Mouse (Mus musculus) cerebellum, adult 2 months (tissue): ENCODE results near the gene Alox12. TPM values are rescaled to one million over a fixed set of nuclear protein-coding genes. Genes with fewer than 3 reads are reported as not detected.
A peak's percentile ranks its signal among the peaks of the same experiment; 100 is the strongest.

ENCODE experiments used
- DNase-seq, 2 experiments: peaks; one replicate each; pipeline ENCODE4 v3.0.0; 2021
- H3K27ac ChIP-seq: fragments of 200-500 bp; 2 replicates; pipeline ENCODE4 v1.5.1; 2012; ENCODE audit warnings: low read length, control low read depth, inconsistent platforms; ENCODE audit not compliant: insufficient read depth
- H3K27me3 ChIP-seq: fragments of 200-500 bp; 2 replicates; pipeline ENCODE4 v1.6.1; 2012; ENCODE audit warnings: inconsistent platforms, mild to moderate bottlenecking, low read length, moderate library complexity; ENCODE audit not compliant: control insufficient read depth, insufficient read depth
- H3K4me1 ChIP-seq: fragments of 200-500 bp; 2 replicates; pipeline ENCODE4 v1.6.1; 2011; ENCODE audit warnings: low read length; ENCODE audit not compliant: control insufficient read depth, insufficient read depth
- H3K4me3 ChIP-seq: fragments of 200-500 bp; replicated peaks from 2 replicates; pipeline ENCODE3; 2011; ENCODE audit warnings: mild to moderate bottlenecking, low read depth, low read length, control low read depth; ENCODE audit not compliant: insufficient read depth
- CTCF ChIP-seq: fragments of 200-500 bp; IDR thresholded peaks from 2 replicates; pipeline ENCODE4 v1.5.1; 2011; ENCODE audit warnings: low read depth, mild to moderate bottlenecking, control low read depth, low read length, moderate library complexity, borderline replicate concordance; ENCODE audit not compliant: insufficient read depth
- POLR2A ChIP-seq: fragments of 200-500 bp; IDR thresholded peaks from 2 replicates; pipeline ENCODE4 v1.6.1; 2011; ENCODE audit warnings: low read length, control low read depth, borderline replicate concordance; ENCODE audit not compliant: insufficient read depth
- WGBS: fragments of 180-500 bp; shearing (Covaris S2); methylation state at CpG from one replicate; pipeline ENCODE4 v1.1.7; 2018; 5-methylcytosine and 5-hydroxymethylcytosine counted together
- polyA plus RNA-seq: library from polyadenylated mRNA; depleted of rRNA; stranded (reverse); fragments of >200 nt; gene quantifications from 2 replicates; pipeline ENCODE4 v1.2.3, GENCODE M21; 2012

The Alox12 gene
- polyA plus RNA-seq, 1 experiment: 1.2 TPM

- WGBS: 6% methylated on average over 10 of the region's 10 CpGs
- H3K27ac ChIP-seq: peak overlapping the region; percentile 86
- H3K4me1 ChIP-seq: peaks cover 10% of the 10 kb centered on the region
- H3K27me3 ChIP-seq: no peaks in the 10 kb centered on the region
- TF ChIP-seq POLR2A: no peak
- no peak for TF ChIP-seq CTCF
- peak overlapping the region; percentile 80 for H3K4me3 ChIP-seq
- peak; percentile 71 to 85 for DNase-seq
Measured at GRCm38 (mm10) chr11:70232546-70232945, 22.6 kb downstream of the Alox12 start.

GRCm38 (mm10) chr11:70230239-70230727, 24.9 kb downstream of the Alox12 start:
- Histone ChIP-seq H3K4me3 (no peak overlapping the region), H3K4me1 (peaks cover 13% of the 10 kb centered on the region), H3K27ac (no peak overlapping the region), H3K27me3 (no peaks in the 10 kb centered on the region)
- TF ChIP-seq CTCF: peak; percentile 93
- no peak for TF ChIP-seq POLR2A
- WGBS: 1% methylated on average over 32 of the region's 32 CpGs
- peak; percentile 80 to 86 for DNase-seq

- Histone ChIP-seq H3K4me1 (peaks cover 8% of the 10 kb centered on the region), H3K27ac (no peak within 1 kb of the TSS), H3K4me3 (peak within 1 kb of the TSS; percentile 32), H3K27me3 (no peaks in the 10 kb centered on the region)
- DNase-seq: no peak
- WGBS: 2% methylated on average over 39 of the region's 39 CpGs
- TF ChIP-seq POLR2A (no peak), CTCF (no peak)
Measured at GRCm38 (mm10) chr11:70229260-70230010, 25.7 kb downstream of the Alox12 start, which contains the start of gene Bcl6b. Gene Bcl6b (minus strand): TSS chr11:70229798.

- Histone ChIP-seq H3K27me3 (no peaks in the 10 kb centered on the region), H3K4me1 (peaks cover 3% of the 10 kb centered on the region), H3K4me3 (peak overlapping the region; percentile 32), H3K27ac (no peak overlapping the region)
- peak; percentile 82 to 85 for DNase-seq
- under 1% methylated on average over 19 of the region's 19 CpGs for WGBS
- no peak for TF ChIP-seq CTCF
- peak; percentile 40; the same call in 1 of the 2 replicates for TF ChIP-seq POLR2A
Measured at GRCm38 (mm10) chr11:70228828-70229227, 26.3 kb downstream of the Alox12 start.

DNA sequence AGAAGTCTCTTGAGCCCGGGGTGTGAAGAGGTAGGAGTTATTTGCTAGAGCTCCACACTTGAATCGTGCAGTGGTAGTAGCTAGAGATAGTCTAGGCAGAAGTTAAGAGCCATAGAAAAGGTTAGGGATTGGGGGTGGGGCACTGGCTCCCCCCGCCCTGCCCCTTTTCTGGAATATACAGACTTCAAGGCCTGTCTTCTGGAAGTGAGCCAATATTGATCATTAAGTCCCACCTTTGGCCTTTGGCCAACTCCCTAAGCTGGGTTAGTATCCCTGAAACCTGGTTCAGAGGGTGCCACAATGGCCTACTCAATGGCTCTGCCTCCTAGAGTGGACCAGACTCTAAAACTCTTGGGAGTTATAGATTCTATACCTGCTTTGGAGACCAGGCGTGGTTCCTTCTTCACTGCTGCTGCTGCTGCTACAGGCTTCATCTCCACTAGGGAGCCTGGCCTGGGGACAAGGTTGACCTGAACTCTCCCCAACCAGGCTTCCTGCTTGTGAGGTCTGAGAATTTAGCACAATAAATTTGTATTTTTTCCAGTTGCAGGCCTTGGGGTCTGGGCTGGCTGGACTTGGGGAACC, 27.4 kb downstream of the Alox12 start:
- Histone ChIP-seq H3K4me3 (no peak overlapping the region), H3K27me3 (no peaks in the 10 kb centered on the region), H3K27ac (no peak overlapping the region), H3K4me1 (peaks cover 3% of the 10 kb centered on the region; the same call in 1 of the 2 replicates)
- DNase-seq: peak in 1 of 2 experiments; percentile 25
- WGBS: 91% methylated on average over 4 of the region's 4 CpGs
- TF ChIP-seq CTCF (no peak), POLR2A (no peak)

GRCm38 (mm10) chr11:70227126-70227525, 28.0 kb downstream of the Alox12 start:
- 50% methylated on average over 5 of the region's 5 CpGs for WGBS
- TF ChIP-seq POLR2A: no peak
- no peak for TF ChIP-seq CTCF
- Histone ChIP-seq H3K27ac (no peak overlapping the region), H3K4me1 (peaks cover 3% of the 10 kb centered on the region; the same call in 1 of the 2 replicates), H3K4me3 (no peak overlapping the region), H3K27me3 (no peaks in the 10 kb centered on the region)
- DNase-seq: no peak

DNA sequence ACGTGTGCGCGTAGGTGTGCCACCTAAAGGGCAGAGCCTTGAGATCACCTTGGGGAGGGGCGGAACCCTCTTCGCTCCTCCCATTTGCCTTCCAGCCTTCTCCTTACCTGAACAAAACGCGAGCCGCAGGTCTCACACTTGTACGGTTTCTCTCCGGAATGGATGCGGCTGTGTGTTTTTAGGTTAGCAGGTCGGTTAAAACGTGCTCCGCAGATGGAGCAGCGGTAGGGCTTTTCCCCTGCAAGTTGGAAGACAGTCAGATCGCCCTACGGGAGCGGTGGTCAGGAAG, 28.6 kb downstream of the Alox12 start:
- Histone ChIP-seq H3K27me3 (no peaks in the 10 kb centered on the region), H3K4me3 (no peak overlapping the region), H3K4me1 (peaks cover 3% of the 10 kb centered on the region; the same call in 1 of the 2 replicates), H3K27ac (no peak overlapping the region)
- TF ChIP-seq POLR2A (no peak), CTCF (no peak)
- WGBS: 28% methylated on average over 18 of the region's 18 CpGs
- DNase-seq: peak in 1 of 2 experiments; percentile 29
